Mouse (Mus musculus) MEL-GATA-1-ER (cell line): ENCODE data around the gene Mtfr1l.

ENCODE experiments used
- DNase-seq: peaks from one replicate; pipeline ENCODE4 v3.0.0-alpha.2; 2012; ENCODE audit warnings: low read depth; ENCODE audit errors: extremely low read depth

Gene Mtfr1l

DNA sequence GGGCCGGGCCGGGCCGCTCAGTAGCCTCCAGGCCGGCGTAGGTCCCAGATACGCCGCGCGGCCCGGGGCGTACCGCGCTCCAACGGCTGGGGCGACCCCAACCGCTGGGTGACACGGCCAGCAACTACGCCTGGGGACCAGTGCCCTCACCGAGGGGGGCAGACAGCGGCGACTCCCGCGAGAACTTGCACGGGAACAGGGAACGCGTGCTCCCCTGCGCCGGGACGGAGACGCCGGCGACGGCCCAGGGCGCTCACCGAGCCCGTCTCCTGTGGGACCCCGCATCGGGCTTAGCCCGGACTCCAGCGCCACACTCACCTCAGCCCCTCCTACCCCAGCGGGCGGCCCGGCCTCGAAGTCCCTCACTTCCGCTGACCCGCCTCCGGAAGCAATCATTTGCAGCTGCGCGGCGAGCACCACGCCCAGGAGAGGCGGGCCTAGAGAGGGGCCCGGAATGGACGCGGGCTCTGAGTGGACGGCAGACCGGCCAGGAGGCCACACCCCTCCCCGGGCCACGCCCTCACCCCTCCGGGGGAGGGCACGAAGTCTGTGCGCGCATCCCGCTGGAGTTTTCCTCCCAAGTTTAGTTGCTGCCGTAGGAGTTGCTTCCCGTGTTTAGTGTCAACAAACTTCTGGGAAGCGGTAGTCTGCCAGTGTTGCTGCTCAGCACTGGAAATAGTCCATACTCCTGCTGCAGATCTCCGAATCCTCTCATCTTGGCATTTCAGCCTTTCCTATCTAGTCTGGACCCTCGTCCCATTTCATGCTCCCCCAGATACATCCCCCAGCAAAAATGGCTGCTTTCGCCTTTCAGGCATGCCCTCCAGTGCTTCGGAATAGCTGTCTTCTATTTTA, at the start of gene Mtfr1l:
Mtfr1l (minus strand) TSS at position 456 of the 855 bp plus-strand sequence.
- peak; percentile 86 for DNase-seq

DNA sequence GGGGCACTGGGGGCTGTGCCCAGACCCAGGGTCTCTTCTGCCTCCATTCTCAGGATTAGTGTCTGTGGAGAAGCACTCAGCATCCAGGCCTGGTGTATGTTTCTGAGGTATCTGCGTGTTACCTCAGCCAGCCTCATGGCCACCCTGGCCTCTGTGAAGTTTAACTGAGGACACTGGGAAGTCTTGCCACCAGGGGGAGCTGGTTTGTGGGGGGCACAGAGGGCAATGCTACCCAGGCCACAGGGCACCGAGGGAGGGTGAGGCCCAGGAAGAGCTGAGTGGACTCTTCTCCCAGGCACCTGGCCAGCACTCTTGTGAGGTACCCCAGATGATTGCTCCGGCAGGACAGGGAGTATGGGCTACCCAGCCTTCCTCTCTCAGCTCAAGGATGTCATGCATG, 48.3 kb upstream of the Mtfr1l start:
- no peak for DNase-seq

DNA sequence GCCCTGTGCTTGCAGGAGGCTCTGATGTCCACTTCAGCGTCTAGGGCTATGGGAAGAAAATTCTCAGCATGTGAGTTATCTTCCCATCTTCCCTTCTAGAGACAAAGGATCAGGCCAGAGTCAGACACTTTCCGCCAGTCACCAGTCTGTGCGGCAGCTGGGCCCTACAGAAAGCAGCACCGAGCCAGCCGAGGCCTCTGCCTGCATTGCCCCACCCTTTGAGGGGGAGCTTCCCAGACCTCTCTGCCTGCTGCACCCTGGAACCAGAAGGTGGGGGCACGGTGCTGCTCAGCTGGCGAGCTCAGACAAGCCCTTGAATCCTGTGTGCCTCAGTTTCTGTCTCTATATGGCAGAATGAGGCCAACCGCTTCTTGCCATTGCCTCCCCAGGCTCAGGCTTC, 46.2 kb upstream of the Mtfr1l start:
- no peak for DNase-seq

DNA sequence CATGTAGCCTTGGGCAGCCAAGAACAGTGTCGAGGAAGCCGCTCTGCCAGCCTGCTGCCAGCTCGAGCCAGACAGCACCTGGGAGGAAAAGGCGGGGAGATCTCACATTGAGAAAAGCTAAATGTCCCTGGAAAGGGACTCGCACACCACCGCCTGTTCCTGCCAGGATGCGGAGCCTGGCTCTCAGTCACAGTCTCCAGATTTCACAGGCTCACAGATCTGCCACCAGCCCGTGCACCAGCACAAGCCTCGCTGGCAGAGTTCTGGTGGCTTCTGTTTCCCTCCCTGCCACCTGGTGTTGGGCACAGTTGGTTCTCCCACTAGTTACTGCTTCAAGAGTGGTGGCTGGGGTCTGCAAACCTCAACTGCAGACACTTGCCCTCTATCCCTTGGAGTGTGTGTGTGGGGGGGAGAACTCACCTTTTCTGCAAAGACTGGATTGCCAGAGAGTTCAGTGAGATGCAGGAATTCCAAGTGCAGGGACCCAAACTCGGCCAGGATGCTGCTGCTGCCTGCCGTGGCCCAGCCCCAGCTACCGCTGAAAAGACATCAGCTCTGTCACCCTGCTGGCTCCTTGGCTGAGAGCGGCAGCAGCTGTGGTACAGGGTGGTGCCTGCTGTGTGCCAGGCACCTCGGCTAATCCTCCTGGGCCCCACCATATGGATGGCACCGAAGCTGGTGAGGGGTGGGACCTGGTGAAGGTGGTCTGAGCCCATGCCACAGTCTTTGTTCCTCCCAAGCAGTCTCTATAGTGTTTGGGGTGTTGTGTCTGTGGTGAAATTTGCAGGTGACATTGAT, 45.4 kb upstream of the Mtfr1l start:
- no peak for DNase-seq

DNA sequence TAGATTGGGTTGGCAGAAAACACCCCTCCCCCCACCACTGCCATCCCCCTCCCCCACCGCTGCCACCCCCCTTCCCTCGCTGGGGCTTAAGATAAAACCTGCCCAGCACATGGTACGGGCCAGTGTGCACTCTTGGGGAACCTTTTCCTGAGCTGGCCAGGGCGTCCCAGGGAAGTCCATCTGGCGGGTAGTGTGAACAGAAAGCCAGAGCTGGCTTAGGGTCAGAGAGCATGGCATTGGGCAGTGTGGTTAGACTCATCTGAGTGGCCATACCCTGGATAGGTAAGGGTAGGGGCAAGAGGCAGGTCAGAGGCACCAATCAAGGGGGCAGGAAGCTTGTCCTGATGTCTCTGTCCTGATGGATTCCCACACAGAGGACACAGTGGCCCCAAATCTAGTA, 44.4 kb upstream of the Mtfr1l start:
- no peak for DNase-seq

DNA sequence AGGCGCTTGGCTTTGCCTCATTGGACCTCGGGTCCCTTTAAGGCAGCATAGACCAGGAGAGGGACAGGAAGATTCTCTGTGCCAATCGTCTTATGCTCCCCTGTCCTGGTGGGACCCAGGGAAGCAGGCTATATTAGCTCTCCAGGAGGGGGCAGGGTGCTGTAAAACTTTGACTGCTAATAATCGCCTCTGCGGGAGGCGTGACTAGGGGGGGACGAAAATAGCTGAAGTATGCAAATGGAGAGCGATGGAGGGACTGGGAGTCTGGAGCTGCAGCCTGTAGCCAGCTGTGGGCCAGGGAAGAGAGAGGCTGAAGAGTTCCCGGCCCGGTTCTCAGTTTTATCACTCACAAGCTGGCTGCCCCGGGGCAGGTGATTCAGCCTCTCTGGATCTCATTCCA, 44.0 kb upstream of the Mtfr1l start:
- no peak for DNase-seq

DNA sequence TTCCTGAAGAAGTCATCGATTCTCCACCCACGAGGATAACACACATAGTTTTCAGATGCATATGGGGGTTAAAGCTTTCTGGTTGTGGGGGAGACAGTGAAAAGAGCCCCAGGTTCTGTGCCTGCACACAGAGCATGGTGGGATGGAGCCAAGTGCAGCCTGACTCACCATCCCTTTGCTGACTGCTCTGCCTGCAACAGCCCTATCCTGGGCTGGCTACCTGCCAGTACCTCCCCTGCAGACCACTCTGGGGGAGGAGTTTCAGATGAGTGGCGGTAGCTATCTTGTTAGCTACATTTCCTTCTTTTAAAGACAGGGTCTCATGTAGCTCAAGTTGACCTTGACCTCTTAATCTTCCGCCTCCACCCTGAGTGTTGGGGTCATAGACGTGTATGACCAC, 43.2 kb upstream of the Mtfr1l start:
- DNase-seq, result no peak

DNA sequence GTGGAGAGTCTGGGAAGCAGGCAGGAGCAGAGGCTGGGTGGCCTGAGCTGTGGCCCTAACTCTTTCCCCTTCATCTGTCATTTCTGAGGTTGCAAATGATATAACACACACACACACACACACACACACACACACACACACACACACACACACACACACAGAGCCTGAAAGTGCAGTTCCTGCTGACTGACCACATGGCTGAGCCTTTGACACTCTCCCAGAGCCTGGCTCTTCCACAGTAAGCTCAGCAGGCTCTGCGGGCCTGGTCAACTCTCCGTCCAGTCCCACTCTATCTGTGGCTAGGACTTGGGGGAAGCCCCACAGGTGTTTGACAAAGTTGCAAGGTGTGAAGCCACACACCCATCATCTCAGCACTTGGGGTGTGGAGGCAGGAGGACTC, 42.1 kb upstream of the Mtfr1l start:
- no peak for DNase-seq

DNA sequence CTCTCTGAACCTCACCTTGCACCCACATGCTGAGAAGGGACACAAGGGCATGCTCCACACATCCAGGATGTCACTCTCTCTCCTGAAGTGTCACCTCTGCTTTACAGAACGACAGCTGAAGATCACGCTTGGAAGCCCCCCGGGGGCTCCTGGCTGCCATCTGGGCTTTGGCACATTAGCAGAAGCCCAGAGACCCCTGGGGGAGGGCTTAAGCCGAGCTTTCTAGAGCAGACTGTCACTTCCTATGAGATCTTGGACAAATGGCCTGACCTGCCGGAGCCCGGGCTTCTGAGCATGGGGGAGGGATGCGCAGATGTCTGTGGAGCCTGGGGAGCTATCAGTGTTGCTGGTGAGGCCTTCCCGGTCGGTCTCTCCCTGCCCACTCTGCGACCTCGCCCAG, 40.3 kb upstream of the Mtfr1l start:
- DNase-seq, result no peak

DNA sequence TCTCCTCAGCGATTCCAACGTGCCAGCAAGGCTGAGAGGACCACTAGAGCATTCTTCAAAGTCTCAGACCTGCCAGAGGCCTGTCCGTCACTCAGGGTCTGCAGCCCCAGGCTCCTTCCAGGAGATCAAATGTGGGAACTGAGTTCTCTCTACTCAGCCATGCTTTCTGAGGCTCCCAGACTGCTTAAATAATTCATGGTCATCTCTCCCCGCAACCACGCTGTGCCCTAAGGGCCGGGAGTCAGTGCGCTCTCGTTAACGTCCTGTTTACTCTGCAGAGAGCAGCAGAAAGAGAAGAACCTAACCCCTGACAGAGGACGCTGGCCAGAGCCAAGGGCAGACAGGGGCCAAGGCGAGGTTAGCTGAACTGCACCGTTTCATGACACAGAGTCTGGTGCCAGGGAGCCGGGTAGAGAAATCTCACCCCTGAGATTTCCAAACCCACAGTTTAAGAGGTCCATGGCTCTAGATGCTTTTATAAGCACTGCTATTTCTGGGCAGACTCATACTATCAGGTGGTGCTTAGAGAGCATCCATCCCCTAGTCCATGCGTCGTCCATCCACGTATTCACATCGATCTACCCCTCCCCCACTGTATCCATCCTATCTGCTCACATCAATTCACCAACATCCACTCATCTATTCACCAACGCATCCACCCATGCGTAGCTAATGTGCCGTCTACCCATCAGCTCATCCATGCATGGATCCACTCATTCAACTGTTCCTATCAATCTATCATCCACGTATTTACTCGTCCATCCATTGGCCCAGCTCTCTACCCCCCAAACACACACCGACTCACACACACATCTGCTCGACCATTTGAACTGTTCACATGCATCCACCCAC, 37.5 kb upstream of the Mtfr1l start:
- no peak for DNase-seq

DNA sequence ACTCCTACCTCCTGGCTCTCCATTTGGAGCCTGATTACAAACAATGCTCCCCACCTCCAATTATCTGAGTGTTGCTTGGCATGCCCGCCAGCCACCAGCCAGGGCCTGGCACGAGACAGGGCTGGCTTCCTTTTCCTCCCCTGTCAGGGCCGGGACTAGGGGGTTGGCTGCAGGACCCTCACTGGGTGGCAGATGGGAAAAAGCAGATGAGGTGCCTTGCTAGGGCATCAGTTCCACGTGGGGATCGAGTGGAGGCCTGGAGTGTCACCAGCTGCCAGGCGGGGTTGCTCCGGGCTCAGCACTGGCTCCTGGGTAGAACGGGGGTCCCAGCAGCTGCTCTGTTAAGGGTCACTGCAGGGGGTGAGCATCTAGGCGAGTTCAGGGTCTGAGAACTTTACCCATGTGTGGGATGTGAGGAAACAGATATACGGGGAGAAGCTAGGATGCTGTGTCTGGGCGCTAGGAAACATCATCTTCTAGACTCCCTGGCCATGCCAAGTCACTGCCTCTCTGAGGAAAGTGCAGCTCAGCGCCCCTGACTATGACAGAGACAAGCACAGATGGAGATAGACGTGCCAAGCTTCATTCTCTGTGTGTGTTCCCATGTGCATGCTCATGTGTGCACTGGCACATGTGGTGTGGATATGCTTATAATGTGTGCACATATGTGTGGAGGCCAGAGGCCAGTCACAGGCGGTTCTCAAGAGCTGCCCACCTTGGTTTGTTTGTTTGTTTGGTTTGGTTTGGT, 35.7 kb upstream of the Mtfr1l start:
- DNase-seq, result no peak

DNA sequence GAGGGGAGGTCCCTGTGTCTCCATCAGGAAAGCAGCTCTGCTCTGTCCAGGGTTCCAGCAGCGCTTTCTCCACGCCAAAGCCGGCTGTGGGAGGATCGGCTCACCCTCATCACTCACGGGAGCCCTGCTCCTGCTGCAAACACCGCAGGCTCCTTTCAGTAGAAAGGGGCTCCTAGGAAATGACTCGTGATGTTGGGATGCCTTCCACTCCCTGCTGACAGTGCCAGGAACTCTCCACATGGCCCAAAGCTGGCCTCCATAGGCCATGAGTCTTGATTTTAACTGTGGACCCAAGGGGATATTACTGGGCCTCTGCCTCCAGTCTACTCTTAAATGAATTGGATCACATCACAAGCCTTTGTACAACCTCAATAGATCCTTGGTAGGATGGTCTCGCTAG, 34.6 kb upstream of the Mtfr1l start:
- no peak for DNase-seq

DNA sequence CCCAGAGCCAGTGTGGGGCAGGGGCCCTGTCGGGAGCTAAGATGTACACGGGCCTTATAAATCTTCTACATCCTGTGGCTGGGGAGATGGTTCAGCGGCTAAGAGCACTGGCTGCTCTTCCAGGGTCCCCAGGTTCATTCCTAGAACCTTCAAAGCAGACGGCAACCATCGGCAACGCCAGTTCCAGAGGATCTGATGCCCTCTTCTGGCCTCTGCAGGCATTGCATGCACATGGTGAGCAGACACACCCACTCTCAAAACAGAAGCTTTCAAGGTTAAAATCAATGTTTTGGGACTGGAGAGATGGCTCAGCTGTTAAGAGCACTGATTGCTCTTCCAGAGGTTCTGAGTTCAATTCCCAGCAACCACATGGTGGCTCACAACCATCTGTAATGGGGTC, 34.0 kb upstream of the Mtfr1l start:
- no peak for DNase-seq

DNA sequence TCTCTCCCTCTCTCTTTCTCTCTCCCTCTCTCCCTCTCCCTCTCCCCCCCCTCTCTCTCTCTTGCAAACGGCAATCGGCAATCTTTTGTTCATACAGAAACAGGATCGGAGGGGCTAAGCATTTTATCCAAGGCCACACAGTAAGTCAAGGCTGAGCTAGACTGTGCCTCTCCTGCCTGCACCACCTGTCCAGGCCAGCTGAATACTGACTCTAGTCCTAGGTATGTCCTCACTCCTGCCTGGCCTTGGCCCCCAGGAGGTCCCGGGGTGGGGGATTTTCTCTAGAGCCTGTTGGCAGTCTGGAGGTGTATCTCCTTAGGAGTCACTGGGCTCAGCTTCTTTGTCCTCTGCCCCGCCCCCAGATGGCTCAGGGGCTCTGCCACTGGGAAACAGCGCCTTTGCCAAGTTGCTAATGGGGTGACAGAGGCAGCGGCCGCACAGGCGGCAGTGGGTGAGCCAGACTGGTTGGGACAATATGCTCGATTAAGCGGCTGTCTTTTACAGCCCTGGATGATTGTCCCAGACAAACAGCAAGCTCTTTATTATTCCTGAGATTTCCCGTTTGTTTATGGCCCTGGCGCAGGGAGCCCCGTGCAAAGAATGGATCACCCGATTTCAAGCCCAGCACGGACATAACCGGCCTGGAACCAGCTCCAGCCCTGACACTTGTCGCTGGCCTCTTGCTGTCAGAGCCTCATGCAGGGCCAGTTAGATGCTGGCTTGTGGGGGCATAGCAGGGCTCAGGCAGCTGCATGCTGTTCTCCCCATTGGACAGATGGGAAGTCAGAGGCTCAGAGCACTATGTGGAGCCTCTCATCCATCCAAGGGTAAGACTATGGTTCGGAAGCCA, 32.4 kb upstream of the Mtfr1l start:
- DNase-seq, result no peak

DNA sequence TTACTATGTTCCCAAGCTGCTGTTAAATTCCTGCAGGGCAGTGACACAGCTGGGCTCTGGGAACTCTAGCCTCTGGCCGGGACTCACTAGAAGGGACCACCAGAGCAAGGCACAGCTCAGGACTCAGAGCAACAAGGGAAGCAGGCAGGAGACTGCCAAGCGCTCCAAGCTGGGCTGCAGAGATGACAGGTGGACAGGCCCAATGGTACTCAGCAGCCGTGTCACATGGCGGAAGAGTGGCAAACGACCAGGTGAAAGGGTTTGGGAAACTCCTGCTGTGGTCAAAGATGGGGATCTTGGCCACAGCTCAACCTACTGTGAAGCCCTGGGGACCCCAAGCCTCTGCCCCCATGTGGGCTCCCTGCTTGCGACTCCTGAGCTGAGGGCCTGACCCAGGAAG, 28.9 kb upstream of the Mtfr1l start:
- no peak for DNase-seq

DNA sequence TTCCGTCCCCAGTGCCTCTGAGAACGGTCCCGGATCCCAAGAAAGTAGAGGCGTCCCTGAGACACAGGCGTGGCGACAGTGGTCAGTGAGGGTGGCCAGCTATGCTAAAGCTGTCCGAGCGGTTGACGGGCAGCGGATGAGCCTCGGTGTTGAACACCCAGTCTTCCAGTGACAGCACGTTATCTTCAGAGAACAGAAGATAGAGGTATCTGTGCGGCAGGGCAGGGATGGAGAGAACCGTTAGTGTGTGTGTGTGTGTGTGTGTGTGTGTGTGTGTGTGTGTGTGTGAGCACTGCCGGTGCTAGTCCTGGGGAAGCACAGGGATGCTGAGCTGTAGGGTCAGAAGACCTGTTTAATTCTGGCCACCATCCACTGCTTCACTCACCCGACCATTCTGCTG, 28.4 kb upstream of the Mtfr1l start:
- DNase-seq, result no peak

DNA sequence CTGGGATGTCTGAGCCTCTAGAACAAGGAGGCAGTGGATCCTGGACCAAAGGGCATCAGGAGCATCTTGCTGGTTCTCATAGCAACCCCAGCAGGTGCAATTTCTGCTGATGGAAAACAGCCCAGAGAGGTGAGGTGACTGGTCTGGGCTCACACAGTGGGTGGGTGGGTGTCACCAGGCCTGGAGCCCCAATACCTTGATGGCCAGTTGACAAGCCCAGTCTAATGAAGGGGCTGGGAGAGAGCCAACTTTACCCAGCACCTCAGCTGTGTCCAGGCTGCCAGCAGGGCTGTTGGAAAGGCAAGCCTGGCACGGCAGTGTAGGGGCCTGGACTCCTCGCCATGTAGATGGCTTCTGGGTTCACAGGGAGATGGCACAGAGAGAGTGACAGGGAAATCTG, 26.8 kb upstream of the Mtfr1l start:
- DNase-seq, result no peak

DNA sequence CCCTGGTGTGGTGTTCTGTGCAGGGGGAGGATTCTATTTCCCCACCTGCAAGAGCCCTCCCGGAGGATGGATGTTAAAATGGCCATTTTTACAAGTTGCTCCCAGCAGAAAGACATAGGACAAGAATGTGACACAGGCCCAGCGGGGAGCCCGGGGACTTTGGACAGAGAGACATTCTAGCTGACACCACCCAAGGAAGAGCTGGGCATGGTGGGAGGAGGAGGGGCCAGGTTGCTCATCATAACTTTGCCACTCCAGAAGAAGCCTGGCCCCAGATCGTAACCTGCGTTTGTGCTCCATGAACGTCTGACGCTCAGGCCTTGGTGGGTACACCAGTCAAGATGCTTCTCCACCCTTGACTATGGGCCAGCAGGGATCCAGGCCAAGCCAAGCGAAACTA, 25.5 kb upstream of the Mtfr1l start:
- no peak for DNase-seq

DNA sequence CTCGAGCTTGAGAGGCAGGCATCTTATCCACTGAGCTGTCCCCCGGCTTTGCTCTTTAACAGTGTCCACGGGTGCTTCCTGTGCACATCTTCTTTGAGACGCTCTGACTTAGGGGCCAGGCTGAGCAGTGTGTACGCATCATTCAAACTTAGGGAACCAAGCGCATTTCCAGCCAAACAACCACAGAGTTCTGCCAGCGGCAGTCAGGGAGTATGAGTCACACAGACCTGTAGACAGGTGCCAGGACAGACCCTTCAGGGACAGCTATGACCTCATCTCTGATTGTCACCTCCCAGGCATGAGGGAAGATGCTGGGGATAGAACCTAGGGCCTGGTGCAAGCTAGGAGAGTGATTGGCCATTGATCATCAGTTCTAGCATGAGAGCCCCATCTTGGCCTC, 24.0 kb upstream of the Mtfr1l start:
- no peak for DNase-seq

DNA sequence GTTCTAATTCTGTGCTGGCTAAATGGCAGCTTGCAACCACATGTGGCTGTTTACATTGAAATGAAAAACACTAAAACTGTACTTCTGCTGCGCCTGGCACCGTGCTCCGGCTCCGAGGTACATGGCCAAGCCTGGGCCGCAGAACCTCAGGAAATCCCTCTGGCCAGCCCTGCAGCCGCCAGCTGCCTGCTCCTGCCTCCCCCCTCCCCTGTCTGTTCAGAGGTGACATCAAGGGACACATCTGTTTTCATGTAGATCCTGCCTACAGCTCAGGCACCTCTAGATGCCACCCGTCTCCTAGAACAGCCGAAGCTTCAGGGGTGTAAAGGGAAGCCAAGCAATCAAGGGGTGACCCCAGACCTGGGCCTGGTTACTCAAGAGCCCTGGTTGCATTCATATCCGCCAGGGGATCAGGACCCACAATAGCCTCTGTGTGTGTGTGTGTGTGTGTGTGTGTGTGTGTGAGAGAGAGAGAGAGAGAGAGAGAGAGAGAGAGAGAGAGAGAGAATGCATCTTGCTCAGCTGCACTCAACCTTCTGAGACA, 23.5 kb upstream of the Mtfr1l start:
- DNase-seq, result no peak
